Mouse (Mus musculus) adrenal gland, postnatal 0 days (tissue): ENCODE results near the gene Abhd16a. TPM values are rescaled to one million over a fixed set of nuclear protein-coding genes. Genes with fewer than 3 reads are reported as not detected.

Experiments used
- polyA plus RNA-seq: library from polyadenylated mRNA; unstranded; fragments of >200 nt; fragmentation: Nextera tagmentation; extraction: Ambion mirVana; gene quantifications from 2 replicates; pipeline ENCODE4 v1.2.1, GENCODE M21; 2015

The Abhd16a gene
- polyA plus RNA-seq, 1 experiment from 2014 or later, result 104 TPM

GRCm38 (mm10) chr17:35134801-35135590 is 45.9 kb downstream of the Abhd16a start, which contains the start of gene Bag6:
Bag6 (plus strand) TSS chr17:35135178.

Other genes starting within 250 kb of the Abhd16a start
- 23.8 and 36.5 TPM in 2 replicates for gene Skiv2l, start 239.1 kb upstream of the Abhd16a start, polyA plus RNA-seq
- 56.9 and 73.9 TPM in 2 replicates for gene Nelfe, start 238.9 kb upstream of the Abhd16a start, polyA plus RNA-seq
- 27.2 and 40.8 TPM in 2 replicates for gene Cfb, start 226.7 kb upstream of the Abhd16a start, polyA plus RNA-seq
- 1.6 and 1.9 TPM in 2 replicates for gene Zbtb12, start 209.8 kb upstream of the Abhd16a start, polyA plus RNA-seq
- not detected in 2 replicates for gene Gm20547, start 207.2 kb upstream of the Abhd16a start, polyA plus RNA-seq
- 37.4 and 41.0 TPM in 2 replicates for gene C2, start 191.0 kb upstream of the Abhd16a start, polyA plus RNA-seq
- gene Ehmt2, start 190.8 kb upstream of the Abhd16a start, polyA plus RNA-seq, result 45.4 and 52.6 TPM in 2 replicates
- gene Slc44a4, start 174.8 kb upstream of the Abhd16a start, polyA plus RNA-seq, result 1.1 TPM in 2 replicates
- gene Neu1, start 158.0 kb upstream of the Abhd16a start, polyA plus RNA-seq, result 24.3 and 32.3 TPM in 2 replicates
- 1.4 and 1.6 TPM in 2 replicates for gene Hspa1b, start 130.0 kb upstream of the Abhd16a start, polyA plus RNA-seq
- gene Gm20481, start 119.4 kb upstream of the Abhd16a start, polyA plus RNA-seq, result not detected in 2 replicates
- gene Hspa1a, start 117.1 kb upstream of the Abhd16a start, polyA plus RNA-seq, result 11.8 and 21.4 TPM in 2 replicates
- 0.11 and 0.17 TPM in 2 replicates for gene Hspa1l, start 116.6 kb upstream of the Abhd16a start, polyA plus RNA-seq
- gene Lsm2, start 107.4 kb upstream of the Abhd16a start, polyA plus RNA-seq, result 62.8 and 87.8 TPM in 2 replicates
- 31.9 and 37.8 TPM in 2 replicates for gene Vars, start 88.3 kb upstream of the Abhd16a start, polyA plus RNA-seq
- gene Vwa7, start 72.7 kb upstream of the Abhd16a start, polyA plus RNA-seq, result 0.21 and 0.35 TPM in 2 replicates
- 4.2 and 6.4 TPM in 2 replicates for gene Sapcd1, start 61.2 kb upstream of the Abhd16a start, polyA plus RNA-seq
- 2.5 and 3.4 TPM in 2 replicates for gene Msh5, start 42.5 kb upstream of the Abhd16a start, polyA plus RNA-seq
- gene Clic1, start 39.3 kb upstream of the Abhd16a start, polyA plus RNA-seq, result 309 and 357 TPM in 2 replicates
- 134 and 219 TPM in 2 replicates for gene Ddah2, start 30.2 kb upstream of the Abhd16a start, polyA plus RNA-seq
- 0.19 and 0.61 TPM in 2 replicates for gene Ly6g6c, start 23.9 kb upstream of the Abhd16a start, polyA plus RNA-seq
- gene Mpig6b, start 23.1 kb upstream of the Abhd16a start, polyA plus RNA-seq, result 0.55 and 0.69 TPM in 2 replicates
- gene Ly6g6e, start 12.4 kb upstream of the Abhd16a start, polyA plus RNA-seq, result 0.12 and 0.55 TPM in 2 replicates
- 1.4 and 2.1 TPM in 2 replicates for gene Ly6g6d, start 11.2 kb upstream of the Abhd16a start, polyA plus RNA-seq
- 0.22 and 0.73 TPM in 2 replicates for gene Ly6g6f, start 3.7 kb upstream of the Abhd16a start, polyA plus RNA-seq
- gene Ly6g5c, start 19.0 kb downstream of the Abhd16a start, polyA plus RNA-seq, result not detected in 2 replicates
- 0.30 and 0.47 TPM in 2 replicates for gene Ly6g5b, start 26.2 kb downstream of the Abhd16a start, polyA plus RNA-seq
- gene Gpank1, start 32.2 kb downstream of the Abhd16a start, polyA plus RNA-seq, result 14.4 and 16.6 TPM in 2 replicates
- gene Csnk2b, start 32.8 kb downstream of the Abhd16a start, polyA plus RNA-seq, result 161 and 223 TPM in 2 replicates
- 8.9 and 11.5 TPM in 2 replicates for gene D17H6S53E, start 37.1 kb downstream of the Abhd16a start, polyA plus RNA-seq
- gene Apom, start 42.8 kb downstream of the Abhd16a start, polyA plus RNA-seq, result 26.8 and 40.5 TPM in 2 replicates
- gene Bag6, start 45.9 kb downstream of the Abhd16a start, polyA plus RNA-seq, result 40.7 and 47.0 TPM in 2 replicates
- gene Prrc2a, start 75.6 kb downstream of the Abhd16a start, polyA plus RNA-seq, result 64.0 and 83.9 TPM in 2 replicates
- 28.3 and 48.7 TPM in 2 replicates for gene Aif1, start 86.8 kb downstream of the Abhd16a start, polyA plus RNA-seq
- gene Lst1, start 99.2 kb downstream of the Abhd16a start, polyA plus RNA-seq, result 25.5 and 35.9 TPM in 2 replicates
- 2.1 and 4.4 TPM in 2 replicates for gene Ltb, start 105.2 kb downstream of the Abhd16a start, polyA plus RNA-seq
- 0.26 and 0.39 TPM in 2 replicates for gene Tnf, start 112.7 kb downstream of the Abhd16a start, polyA plus RNA-seq
- gene Lta, start 116.1 kb downstream of the Abhd16a start, polyA plus RNA-seq, result 0.09 and 0.25 TPM in 2 replicates
- gene Gm16181, start 131.6 kb downstream of the Abhd16a start, polyA plus RNA-seq, result 0.37 TPM in 1 of 2 replicates, not detected in the other
- 9.4 and 13.5 TPM in 2 replicates for gene Atp6v1g2, start 144.4 kb downstream of the Abhd16a start, polyA plus RNA-seq
- gene Nfkbil1, start 146.5 kb downstream of the Abhd16a start, polyA plus RNA-seq, result 15.2 and 18.3 TPM in 2 replicates
- gene Ddx39b, start 152.5 kb downstream of the Abhd16a start, polyA plus RNA-seq, result 140 and 197 TPM in 2 replicates
- gene H2-D1, start 173.5 kb downstream of the Abhd16a start, polyA plus RNA-seq, result 191 and 238 TPM in 2 replicates
- gene H2-Q1, start 231.1 kb downstream of the Abhd16a start, polyA plus RNA-seq, result 0.07 and 0.44 TPM in 2 replicates